Mouse (Mus musculus): ENCODE results near the gene Mto1. TPM values are rescaled to one million over a fixed set of nuclear protein-coding genes. Genes with fewer than 3 reads are reported as not detected.
A peak's percentile ranks its signal among the peaks of the same experiment; 100 is the strongest.
"Not testable (repeated sequence)": the region's sequence is repeated elsewhere in the genome, so short reads cannot be mapped to it uniquely, and the experiment has no call there.

The Mto1 gene
- total and polyA plus RNA-seq, 2 experiments from 2014 or later, result 21.8 to 22.4 TPM

DNA sequence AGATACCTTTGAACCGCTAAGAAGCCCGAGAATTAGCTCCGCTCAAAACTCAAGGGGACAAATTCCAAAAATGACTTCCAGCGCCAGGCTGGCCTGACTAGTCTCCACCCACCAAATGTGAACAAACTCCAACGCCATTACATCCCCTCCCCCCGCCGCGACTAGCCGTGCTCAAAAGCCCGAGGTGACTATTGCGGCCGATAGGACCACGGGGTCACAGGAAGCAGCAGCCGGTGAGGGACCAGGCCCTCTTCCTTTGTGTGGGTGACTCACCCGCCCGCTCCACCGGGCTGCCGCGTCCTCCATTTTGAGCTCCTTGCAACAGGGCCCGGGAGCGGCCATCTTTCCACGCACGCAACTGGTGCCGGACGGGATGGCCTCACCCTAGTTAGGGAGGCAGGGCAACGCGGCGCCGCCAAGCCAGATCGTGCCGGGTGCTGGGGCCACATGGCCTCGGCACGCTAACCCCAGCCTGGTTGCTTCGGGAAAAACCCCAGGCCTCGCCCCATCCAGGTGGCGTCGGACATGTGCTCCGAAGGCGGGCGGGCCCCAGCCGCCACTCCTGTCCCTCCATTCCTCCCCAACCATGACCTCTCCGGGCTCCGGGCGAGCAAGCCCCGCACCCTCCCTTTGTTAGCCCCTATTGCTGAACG, 32.8 kb downstream of the Mto1 start:
- peak; percentile 64 for DNase-seq (ENCODE audit: low spot score)
- Histone ChIP-seq H3K27ac (ENCODE audit: low read depth) (peak overlapping the region; percentile 98), H3K4me1 (ENCODE audit: control insufficient read depth, insufficient read depth) (no peaks in the 10 kb centered on the region), H3K36me3 (replicated peaks; ENCODE audit: control insufficient read depth, insufficient read depth, low read length) (peaks cover 41% of the 10 kb centered on the region), H3K27me3 (ENCODE audit: control insufficient read depth, insufficient read depth, low read length) (no peaks in the 10 kb centered on the region), H3K4me3 (ENCODE audit: low read depth, low read length) (peak overlapping the region; percentile 79), H3K9me3 (replicated peaks; ENCODE audit: control insufficient read depth, low read length) (no peaks in the 10 kb centered on the region), H3K4me2 (ENCODE audit: low read depth, low read length) (peak overlapping the region; percentile 70), H3K9ac (replicated peaks; ENCODE audit: low read depth, low read length) (peak overlapping the region; percentile 97)
- TF ChIP-seq EP300 (IDR thresholded peaks at IDR 0.05; ENCODE audit: low read depth), result no peak; the same call in 1 of the 2 replicates
- no peak for TF ChIP-seq CTCF (IDR thresholded peaks at IDR 0.05; ENCODE audit: low read depth)
- WGBS, result under 1% methylated on average over 46 of the region's 46 CpGs
- ATAC-seq (ENCODE audit: insufficient read depth, low read depth), result peak; percentile 37

DNA sequence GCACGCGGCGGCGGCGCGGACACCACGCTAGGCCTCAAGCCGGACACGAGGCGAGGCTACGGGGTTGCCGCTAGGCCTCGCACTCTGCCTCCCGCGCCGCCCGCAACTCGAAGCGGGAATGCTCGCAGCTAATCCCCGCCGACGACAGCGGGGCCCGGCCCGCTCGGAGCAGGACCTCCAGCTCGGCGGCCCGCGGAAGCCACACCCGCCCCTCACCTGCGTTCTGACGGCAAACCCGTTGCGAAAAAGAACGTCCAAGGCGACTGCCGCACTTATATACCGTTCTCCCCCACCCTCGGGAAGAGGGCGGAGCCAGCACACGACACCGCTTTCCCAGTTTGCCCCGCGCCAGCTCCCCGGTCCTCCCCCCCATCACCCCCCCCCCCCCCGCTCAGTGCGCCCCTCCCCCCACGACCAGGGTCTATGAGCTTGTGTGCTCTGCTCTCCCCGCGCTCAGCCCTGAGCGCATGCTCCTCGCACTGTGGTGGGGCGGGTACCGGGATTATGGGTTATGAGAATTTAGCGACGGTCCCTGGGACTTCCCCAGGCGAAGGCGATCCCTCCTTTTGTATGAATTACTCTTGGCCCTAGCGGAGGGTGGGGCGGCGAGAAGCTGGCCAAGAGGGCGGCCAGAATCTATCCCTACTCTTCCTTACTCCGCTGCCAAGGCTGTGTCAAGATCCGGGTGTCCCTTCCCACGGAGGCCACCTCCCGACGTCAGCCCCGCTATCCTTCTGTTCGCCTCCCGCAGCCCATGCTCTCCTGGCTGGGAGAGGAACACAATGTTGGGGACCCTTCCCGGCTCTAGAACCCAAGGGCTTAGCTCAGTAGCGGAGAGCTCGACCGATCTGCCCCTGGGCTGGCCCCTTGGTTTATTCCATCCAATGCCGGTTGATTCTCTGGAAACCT, 33.7 kb downstream of the Mto1 start:
- Histone ChIP-seq H3K9ac (replicated peaks; ENCODE audit: low read depth, low read length) (peak overlapping the region; percentile 97), H3K27me3 (ENCODE audit: control insufficient read depth, insufficient read depth, low read length) (no peaks in the 10 kb centered on the region), H3K4me2 (ENCODE audit: low read depth, low read length) (peak overlapping the region; percentile 70), H3K27ac (ENCODE audit: low read depth) (peak overlapping the region; percentile 98), H3K36me3 (replicated peaks; ENCODE audit: control insufficient read depth, insufficient read depth, low read length) (peaks cover 33% of the 10 kb centered on the region), H3K4me1 (ENCODE audit: control insufficient read depth, insufficient read depth) (no peaks in the 10 kb centered on the region), H3K9me3 (replicated peaks; ENCODE audit: control insufficient read depth, low read length) (no peaks in the 10 kb centered on the region), H3K4me3 (ENCODE audit: low read depth, low read length) (peak overlapping the region; percentile 79)
- WGBS, result 0% methylated on average over 57 of the region's 77 CpGs
- TF ChIP-seq EP300 (IDR thresholded peaks at IDR 0.05; ENCODE audit: low read depth) (peak; percentile 22; the same call in 1 of the 2 replicates), CTCF (IDR thresholded peaks at IDR 0.05; ENCODE audit: low read depth) (no peak)
- peak; percentile 95 for ATAC-seq (ENCODE audit: insufficient read depth, low read depth)
- peak; percentile 99 for DNase-seq (ENCODE audit: low spot score)

DNA sequence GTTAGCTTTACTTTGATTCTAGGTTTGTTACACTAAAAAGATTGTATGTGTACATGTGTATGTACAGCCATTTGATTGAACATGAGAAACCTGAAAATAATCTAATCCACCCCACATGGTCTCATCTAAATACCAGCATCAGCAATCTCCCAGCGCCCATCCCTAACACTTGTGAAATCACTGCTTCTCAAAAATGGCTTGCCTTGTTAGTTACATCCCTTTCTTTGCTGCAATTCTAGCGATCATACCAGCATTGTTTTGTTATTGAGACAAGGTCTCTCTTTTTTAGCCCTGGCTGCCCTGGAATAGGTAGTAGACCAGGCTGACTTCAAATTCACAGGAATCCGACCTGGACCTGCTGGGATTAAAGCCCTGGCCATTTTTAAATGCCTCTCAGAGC, 34.4 kb downstream of the Mto1 start:
- TF ChIP-seq CTCF (IDR thresholded peaks at IDR 0.05; ENCODE audit: low read depth), result no peak
- no peak for TF ChIP-seq EP300 (IDR thresholded peaks at IDR 0.05; ENCODE audit: low read depth)

DNA sequence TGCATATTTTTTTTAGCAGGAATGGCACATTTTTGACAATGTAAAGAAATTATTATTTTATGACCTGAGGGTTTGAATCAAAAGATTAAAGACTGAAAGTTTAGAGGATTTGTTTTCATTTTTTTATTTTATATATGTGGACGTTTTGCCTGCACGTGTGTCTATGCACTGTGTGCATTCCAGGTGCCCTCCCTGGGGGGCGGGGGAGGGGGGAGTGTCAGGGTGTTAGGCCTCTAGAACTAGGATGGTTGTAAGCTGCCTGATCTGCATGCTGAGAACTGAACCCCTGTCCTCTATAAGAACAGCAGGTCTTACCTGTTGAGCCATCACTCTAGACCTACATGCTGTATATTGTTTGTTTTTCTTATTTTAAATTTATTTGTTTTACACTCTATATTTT, 36.7 kb downstream of the Mto1 start:
- ATAC-seq (ENCODE audit: insufficient read depth, low read depth), result no peak
- Histone ChIP-seq H3K9me3 (replicated peaks; ENCODE audit: control insufficient read depth, low read length) (no peaks in the 10 kb centered on the region), H3K27ac (ENCODE audit: low read depth) (no peak overlapping the region), H3K36me3 (replicated peaks; ENCODE audit: control insufficient read depth, insufficient read depth, low read length) (peaks cover 5% of the 10 kb centered on the region; the same call in 1 of the 2 replicates), H3K4me3 (ENCODE audit: low read depth, low read length) (no peak overlapping the region), H3K4me2 (ENCODE audit: low read depth, low read length) (no peak overlapping the region), H3K9ac (replicated peaks; ENCODE audit: low read depth, low read length) (no peak overlapping the region), H3K4me1 (ENCODE audit: control insufficient read depth, insufficient read depth) (no peaks in the 10 kb centered on the region), H3K27me3 (ENCODE audit: control insufficient read depth, insufficient read depth, low read length) (no peaks in the 10 kb centered on the region)
- 77% methylated on average over 3 of the region's 3 CpGs for WGBS
- no peak for DNase-seq (ENCODE audit: low spot score)
- TF ChIP-seq EP300 (IDR thresholded peaks at IDR 0.05; ENCODE audit: low read depth), result no peak
- no peak for TF ChIP-seq CTCF (IDR thresholded peaks at IDR 0.05; ENCODE audit: low read depth)

More for the DNA sequence above, 34.4 kb downstream of the Mto1 start:
- H3K9me3 ChIP-seq (replicated peaks; ENCODE audit: control insufficient read depth, low read length), result no peaks in the 10 kb centered on the region
- H3K4me1 ChIP-seq (ENCODE audit: control insufficient read depth, insufficient read depth), result no peaks in the 10 kb centered on the region
- DNase-seq (ENCODE audit: low spot score) (no peak), ATAC-seq (ENCODE audit: insufficient read depth, low read depth) (no peak)
- H3K27ac ChIP-seq (ENCODE audit: low read depth), result peak overlapping the region; percentile 97
- H3K4me3 ChIP-seq (ENCODE audit: low read depth, low read length), result peak overlapping the region; percentile 54
- peaks cover 26% of the 10 kb centered on the region for H3K36me3 ChIP-seq (replicated peaks; ENCODE audit: control insufficient read depth, insufficient read depth, low read length)
- 23% methylated on average over 3 of the region's 3 CpGs for WGBS
- H3K9ac ChIP-seq (replicated peaks; ENCODE audit: low read depth, low read length), result peak overlapping the region; percentile 62
- H3K27me3 ChIP-seq (ENCODE audit: control insufficient read depth, insufficient read depth, low read length), result no peaks in the 10 kb centered on the region
- peak overlapping the region; percentile 65 for H3K4me2 ChIP-seq (ENCODE audit: low read depth, low read length)

DNA sequence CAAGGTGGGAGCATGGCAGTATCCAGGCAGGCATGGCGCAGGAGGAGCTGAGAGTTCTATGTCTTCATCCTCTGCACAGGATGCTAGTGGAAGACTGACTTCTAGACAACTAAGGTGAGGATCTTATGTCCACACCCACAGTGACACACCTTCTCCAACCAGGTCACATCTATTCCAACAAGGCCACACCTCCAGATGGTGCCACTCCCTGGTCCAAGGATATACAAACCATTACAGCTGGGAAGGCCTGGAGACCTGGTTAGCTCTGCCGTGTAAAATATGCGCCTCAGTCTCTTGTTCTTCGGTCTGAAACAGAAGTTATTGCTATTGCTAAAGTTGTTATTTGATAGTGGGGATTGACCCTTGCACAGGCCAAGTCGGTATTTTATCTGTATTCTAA, 40.0 kb downstream of the Mto1 start:
- not testable (repeated sequence) for H3K36me3 ChIP-seq (replicated peaks; ENCODE audit: control insufficient read depth, insufficient read depth, low read length); H3K4me1 ChIP-seq (ENCODE audit: control insufficient read depth, insufficient read depth); H3K4me2 ChIP-seq (ENCODE audit: low read depth, low read length); H3K27me3 ChIP-seq (ENCODE audit: control insufficient read depth, insufficient read depth, low read length); ATAC-seq (ENCODE audit: insufficient read depth, low read depth); DNase-seq (ENCODE audit: low spot score); H3K4me3 ChIP-seq (ENCODE audit: low read depth, low read length); H3K9me3 ChIP-seq (replicated peaks; ENCODE audit: control insufficient read depth, low read length); H3K27ac ChIP-seq (ENCODE audit: low read depth); H3K9ac ChIP-seq (replicated peaks; ENCODE audit: low read depth, low read length)
- WGBS, result 92% methylated on average over 5 of the region's 5 CpGs

Measured in heart, postnatal 0 days (tissue).